Comparison of ENCODE assay signal across 7 mouse cellular contexts in the genomic region with DNA sequence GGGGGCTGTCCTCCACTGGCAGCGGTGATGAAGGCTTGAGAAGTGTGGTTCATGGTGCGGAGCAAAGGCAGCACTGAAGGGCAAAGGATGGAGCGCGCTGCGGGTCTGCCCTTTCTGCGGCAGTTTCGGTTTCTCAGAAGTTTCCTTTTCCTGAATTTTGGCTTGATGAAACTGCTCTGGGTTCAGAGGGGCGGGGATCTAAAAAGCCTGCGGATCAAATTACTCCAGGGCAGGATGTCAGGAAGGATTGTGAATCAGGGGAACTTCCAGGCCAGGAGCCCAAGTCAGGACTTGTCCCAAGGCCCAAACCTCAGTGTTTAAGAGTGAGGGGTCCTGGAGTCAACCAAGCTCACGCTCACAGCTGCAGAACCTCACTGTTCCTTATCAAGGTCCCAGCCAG. TPM values are rescaled to one million over a fixed set of nuclear protein-coding genes. Genes with fewer than 3 reads are reported as not detected.
DNase-seq lines count a peak whose midpoint lies in the region; ATAC-seq and TF ChIP-seq lines count a peak whose summit lies in the region.

A gene (minus strand): TSS at position 178 of the 400 bp plus-strand sequence.

- 37% methylated on average over 10 of the region's 10 CpGs for WGBS in hindbrain, embryonic 13.5 days
- 2% methylated on average over 10 of the region's 10 CpGs for WGBS in liver, adult 2 months
- WGBS in midbrain, postnatal 0 days, result 42% methylated on average over 10 of the region's 10 CpGs

- no peak within 1 kb of the TSS for H3K9ac ChIP-seq in hindbrain, embryonic 13.5 days
- H3K9ac ChIP-seq in liver, adult 2 months (ENCODE audit: low read depth, low read length), result peak within 1 kb of the TSS; percentile 89
- H3K9ac ChIP-seq in midbrain, postnatal 0 days (replicated peaks; ENCODE audit: low read length, poor library complexity, severe bottlenecking), result no peak within 1 kb of the TSS

- H3K4me3 ChIP-seq in hindbrain, embryonic 13.5 days, result no peak within 1 kb of the TSS
- peak within 1 kb of the TSS; percentile 80 for H3K4me3 ChIP-seq in liver, adult 2 months (ENCODE audit: insufficient read depth, low read depth, low read length)
- H3K4me3 ChIP-seq in midbrain, postnatal 0 days (ENCODE audit: low read depth, low read length), result peak within 1 kb of the TSS; percentile 9; the same call in 1 of the 2 replicates

- ATAC-seq in hindbrain, embryonic 13.5 days (ENCODE audit: low FRiP score), result no peak
- ATAC-seq in midbrain, postnatal 0 days (ENCODE audit: low FRiP score), result no peak

- no peak within 1 kb of the TSS for H3K27ac ChIP-seq in hindbrain, embryonic 13.5 days
- H3K27ac ChIP-seq in liver, adult 2 months (replicated peaks; ENCODE audit: insufficient read depth, low read depth, low read length), result peak within 1 kb of the TSS; percentile 92
- H3K27ac ChIP-seq in midbrain, postnatal 0 days (ENCODE audit: low read depth, low read length), result no peak within 1 kb of the TSS

- no peaks in the 10 kb centered on the region for H3K9me3 ChIP-seq in hindbrain, embryonic 13.5 days
- H3K9me3 ChIP-seq in midbrain, postnatal 0 days (ENCODE audit: low read length), result no peaks in the 10 kb centered on the region

- peaks cover 15% of the 10 kb centered on the region for H3K4me1 ChIP-seq in hindbrain, embryonic 13.5 days (replicated peaks)
- H3K4me1 ChIP-seq in liver, adult 2 months (ENCODE audit: control insufficient read depth, insufficient read depth, low read length), result peaks cover 20% of the 10 kb centered on the region
- H3K4me1 ChIP-seq in midbrain, postnatal 0 days (ENCODE audit: insufficient read depth, low read length), result no peaks in the 10 kb centered on the region

- no peak for TF ChIP-seq CTCF in liver, adult 2 months (IDR thresholded peaks at IDR 0.05; ENCODE audit: low read depth, low read length)
- no peak for TF ChIP-seq CTCF in midbrain, postnatal 0 days (IDR thresholded peaks at IDR 0.05)

- peak; percentile 89 for TF ChIP-seq POLR2A in liver, adult 2 months (IDR thresholded peaks at IDR 0.05; ENCODE audit: extremely low read depth, insufficient read depth, low read length)

- DNase-seq in MN1 (ENCODE audit: low spot score), result peak; percentile 54
- peak; percentile 69 to 80 for DNase-seq in adrenal gland, postnatal 36 days
- DNase-seq in gastrocnemius, adult 18-20 months (ENCODE audit: low spot score), result peak; percentile 71
- DNase-seq in liver, adult 2 months (ENCODE audit: extremely low read depth, low read depth, low spot score), result peak; percentile 89
- DNase-seq in midbrain, postnatal 0 days (ENCODE audit: low spot score), result no peak
- peak; percentile 21 for DNase-seq in yolk sac, embryonic 10.5 days (ENCODE audit: low spot score)

- peaks cover 3% of the 10 kb centered on the region; the same call in 1 of the 2 replicates for H3K79me2 ChIP-seq in liver, adult 2 months (ENCODE audit: control insufficient read depth, insufficient read depth, low read length)

- no peaks in the 10 kb centered on the region for H3K36me3 ChIP-seq in hindbrain, embryonic 13.5 days
- H3K36me3 ChIP-seq in liver, adult 2 months (ENCODE audit: control insufficient read depth, insufficient read depth, low read length), result no peaks in the 10 kb centered on the region
- H3K36me3 ChIP-seq in midbrain, postnatal 0 days (ENCODE audit: insufficient read depth, low read length), result no peaks in the 10 kb centered on the region

- 0 out of 2 replicates have a peak, but pooled peaks cover 4% of the 10 kb centered on the region for H3K27me3 ChIP-seq in hindbrain, embryonic 13.5 days
- no peaks in the 10 kb centered on the region for H3K27me3 ChIP-seq in liver, adult 2 months (ENCODE audit: control insufficient read depth, insufficient read depth, low read length)
- H3K27me3 ChIP-seq in midbrain, postnatal 0 days (ENCODE audit: insufficient read depth, low read length), result 0 out of 2 replicates have a peak, but pooled peaks cover 3% of the 10 kb centered on the region

- peak within 1 kb of the TSS; percentile 26 for H3K4me2 ChIP-seq in hindbrain, embryonic 13.5 days
- no peak within 1 kb of the TSS; the same call in 1 of the 2 replicates for H3K4me2 ChIP-seq in midbrain, postnatal 0 days (ENCODE audit: low read depth, low read length, poor library complexity, severe bottlenecking)

RNA-seq across cellular contexts. Expression of the gene that starts here (rescaled TPM):
- 100 to 1,000 TPM; 135 to 191 TPM for total RNA-seq in adrenal gland, postnatal 36 days (2021)
- total RNA-seq in gastrocnemius, adult 18-20 months (2021), result 10 to 100 TPM; 32.8 to 49.0 TPM
- 29.0 and 29.1 TPM in 2 replicates for polyA plus RNA-seq in hindbrain, embryonic 13.5 days (2015; fragmentation: Nextera tagmentation; extraction: Ambion mirVana)
- 296 and 392 TPM in 2 replicates for total RNA-seq in liver, adult 2 months (2014; rRNA removed)
- 848 and 1,254 TPM in 2 replicates for polyA plus RNA-seq in liver, adult 2 months (2012; rRNA removed)
- total RNA-seq in midbrain, postnatal 0 days (2014; rRNA removed), result 22.5 and 39.3 TPM in 2 replicates
- polyA plus RNA-seq in midbrain, postnatal 0 days (2015; fragmentation: Nextera tagmentation; extraction: Ambion mirVana), result 67.8 and 80.5 TPM in 2 replicates

Comparison
In these comparisons a context has a peak if more than half of its experiments do, and no peak if none do; other contexts are left out.
1. RNA of the gene that starts here (polyA plus RNA-seq): 848 to 1,254 TPM in liver, adult 2 months; 67.8 to 80.5 TPM in midbrain, postnatal 0 days and 29.0 to 29.1 TPM in hindbrain, embryonic 13.5 days; every median in the first group is over 10 times any median in the second.